Mouse (Mus musculus) thymus, adult 2 months (tissue): ENCODE results near the gene Mrpl51.

Experiments used
- CTCF ChIP-seq: fragments of 200-500 bp; IDR thresholded peaks from 2 replicates; pipeline ENCODE4 v1.5.1; 2012; ENCODE audit warnings: mild to moderate bottlenecking, control low read depth, low read length, moderate library complexity, borderline replicate concordance; ENCODE audit not compliant: control insufficient read depth, poor library complexity, insufficient read depth; ENCODE audit errors: extremely low read depth
- POLR2A ChIP-seq: fragments of 200-500 bp; IDR thresholded peaks from 2 replicates; pipeline ENCODE4 v1.6.1; 2012; ENCODE audit warnings: mild to moderate bottlenecking, low read length, control low read depth, moderate library complexity; ENCODE audit not compliant: control insufficient read depth, poor library complexity, insufficient read depth; ENCODE audit errors: extremely low read depth

DNA sequence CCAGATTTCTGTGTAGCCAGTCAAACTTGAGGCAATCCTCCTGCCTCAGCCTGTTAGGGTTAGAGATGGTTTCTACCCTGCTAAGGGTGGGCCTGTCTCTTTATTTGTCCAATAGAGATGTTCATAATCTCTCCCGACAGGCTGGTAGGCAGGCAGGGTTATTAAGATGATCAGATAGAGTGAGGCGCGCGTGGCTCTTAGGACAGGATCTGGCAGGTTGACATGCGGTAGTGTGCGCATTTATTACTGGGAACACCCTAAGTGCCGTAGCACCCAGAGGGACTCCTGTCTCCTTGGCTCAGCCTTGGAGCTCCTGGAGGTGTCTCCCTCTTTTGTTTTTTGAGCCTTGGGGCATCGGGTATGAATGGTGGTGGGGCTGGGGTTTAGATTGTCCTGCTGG lies 36.3 kb upstream of the Mrpl51 start:
- no peak for TF ChIP-seq CTCF
- no peak for TF ChIP-seq POLR2A
